Mouse (Mus musculus): ENCODE results near the gene Hist1h4i. TPM values are rescaled to one million over a fixed set of nuclear protein-coding genes. Genes with fewer than 3 reads are reported as not detected.
"Not testable (repeated sequence)": the region's sequence is repeated elsewhere in the genome, so short reads cannot be mapped to it uniquely, and the experiment has no call there.

Hist1h4i gene
- polyA plus RNA-seq (2012; rRNA removed), result 20.0 and 40.1 TPM in 2 replicates

- peak; percentile 40; the same call in 1 of the 2 replicates for TF ChIP-seq POLR2A (IDR thresholded peaks at IDR 0.05; ENCODE audit: borderline replicate concordance, extremely low read depth, insufficient read depth, insufficient read length, poor library complexity, severe bottlenecking)
- peak; percentile 98 for DNase-seq (ENCODE audit: low read depth)
Observed at GRCm38 (mm10) chr13:22041142-22041536, at the start of gene Hist1h4i. Hist1h4i (minus strand) TSS chr13:22041362.

GRCm38 (mm10) chr13:22084140-22084539 lies 43.0 kb upstream of the Hist1h4i start, which contains the start of gene Vmn1r188:
Vmn1r188 (plus strand) TSS chr13:22084440.
- DNase-seq (ENCODE audit: low read depth), result not testable (repeated sequence)

GRCm38 (mm10) chr13:22063468-22063867 lies 22.3 kb upstream of the Hist1h4i start:
- no peak for DNase-seq (ENCODE audit: low read depth)
- TF ChIP-seq POLR2A (IDR thresholded peaks at IDR 0.05; ENCODE audit: borderline replicate concordance, extremely low read depth, insufficient read depth, insufficient read length, poor library complexity, severe bottlenecking), result no peak
- no peak for TF ChIP-seq CTCF (IDR thresholded peaks at IDR 0.05; ENCODE audit: borderline replicate concordance, extremely low read depth, insufficient read depth, insufficient read length)

- TF ChIP-seq CTCF (IDR thresholded peaks at IDR 0.05; ENCODE audit: borderline replicate concordance, extremely low read depth, insufficient read depth, insufficient read length) (no peak), POLR2A (IDR thresholded peaks at IDR 0.05; ENCODE audit: borderline replicate concordance, extremely low read depth, insufficient read depth, insufficient read length, poor library complexity, severe bottlenecking) (no peak)
- no peak for DNase-seq (ENCODE audit: low read depth)
Observed at GRCm38 (mm10) chr13:22061422-22061821, 20.3 kb upstream of the Hist1h4i start.

GRCm38 (mm10) chr13:22053754-22054153 lies 12.6 kb upstream of the Hist1h4i start:
- no peak for DNase-seq (ENCODE audit: low read depth)
- no peak for TF ChIP-seq CTCF (IDR thresholded peaks at IDR 0.05; ENCODE audit: borderline replicate concordance, extremely low read depth, insufficient read depth, insufficient read length)
- no peak for TF ChIP-seq POLR2A (IDR thresholded peaks at IDR 0.05; ENCODE audit: borderline replicate concordance, extremely low read depth, insufficient read depth, insufficient read length, poor library complexity, severe bottlenecking)

GRCm38 (mm10) chr13:22051523-22051859 lies 10.3 kb upstream of the Hist1h4i start:
- TF ChIP-seq POLR2A (IDR thresholded peaks at IDR 0.05; ENCODE audit: borderline replicate concordance, extremely low read depth, insufficient read depth, insufficient read length, poor library complexity, severe bottlenecking), result no peak

GRCm38 (mm10) chr13:22050591-22051522 lies 9.7 kb upstream of the Hist1h4i start:
- peak; percentile 97 for DNase-seq (ENCODE audit: low read depth)
- TF ChIP-seq CTCF (IDR thresholded peaks at IDR 0.05; ENCODE audit: borderline replicate concordance, extremely low read depth, insufficient read depth, insufficient read length), result peak; percentile 73
- TF ChIP-seq POLR2A (IDR thresholded peaks at IDR 0.05; ENCODE audit: borderline replicate concordance, extremely low read depth, insufficient read depth, insufficient read length, poor library complexity, severe bottlenecking), result no peak; the same call in 1 of the 2 replicates

More at GRCm38 (mm10) chr13:22051523-22051859, 10.3 kb upstream of the Hist1h4i start:
- no peak for DNase-seq (ENCODE audit: low read depth)

- peak; percentile 88 for DNase-seq (ENCODE audit: low read depth)
- TF ChIP-seq POLR2A (IDR thresholded peaks at IDR 0.05; ENCODE audit: borderline replicate concordance, extremely low read depth, insufficient read depth, insufficient read length, poor library complexity, severe bottlenecking) (no peak), CTCF (IDR thresholded peaks at IDR 0.05; ENCODE audit: borderline replicate concordance, extremely low read depth, insufficient read depth, insufficient read length) (no peak)
Observed at GRCm38 (mm10) chr13:22049737-22050440, 8.7 kb upstream of the Hist1h4i start.

GRCm38 (mm10) chr13:22049041-22049440 lies 7.9 kb upstream of the Hist1h4i start:
- DNase-seq (ENCODE audit: low read depth), result no peak
- no peak for TF ChIP-seq POLR2A (IDR thresholded peaks at IDR 0.05; ENCODE audit: borderline replicate concordance, extremely low read depth, insufficient read depth, insufficient read length, poor library complexity, severe bottlenecking)
- TF ChIP-seq CTCF (IDR thresholded peaks at IDR 0.05; ENCODE audit: borderline replicate concordance, extremely low read depth, insufficient read depth, insufficient read length), result no peak

GRCm38 (mm10) chr13:22045311-22045710 lies 4.1 kb upstream of the Hist1h4i start:
- TF ChIP-seq POLR2A (IDR thresholded peaks at IDR 0.05; ENCODE audit: borderline replicate concordance, extremely low read depth, insufficient read depth, insufficient read length, poor library complexity, severe bottlenecking) (no peak), CTCF (IDR thresholded peaks at IDR 0.05; ENCODE audit: borderline replicate concordance, extremely low read depth, insufficient read depth, insufficient read length) (no peak)
- DNase-seq (ENCODE audit: low read depth), result no peak

GRCm38 (mm10) chr13:22044432-22045155 lies 3.4 kb upstream of the Hist1h4i start:
- no peak for TF ChIP-seq CTCF (IDR thresholded peaks at IDR 0.05; ENCODE audit: borderline replicate concordance, extremely low read depth, insufficient read depth, insufficient read length)
- no peak for TF ChIP-seq POLR2A (IDR thresholded peaks at IDR 0.05; ENCODE audit: borderline replicate concordance, extremely low read depth, insufficient read depth, insufficient read length, poor library complexity, severe bottlenecking)
- DNase-seq (ENCODE audit: low read depth), result no peak

Measured in brain, embryonic 14.5 days (tissue).